Comparison of ENCODE assay signal across 16 mouse cellular contexts in genomic region chr16:52439600-52439999, GRCm38 (mm10).
"Had no signal": no experiment of that assay in that cellular context is flagged by ENCODE, and none has a peak within 500 bp of the region (broad histone marks: within the 10 kb centered on the region; RNA-seq: fewer than 3 reads in every experiment).

No protein-coding gene starts in this region.

- H3K36me3 ChIP-seq: limb, embryonic 15.5 days; midbrain, embryonic 10.5 days; midbrain, embryonic 15.5 days; neural tube, embryonic 13.5 days had no signal

- H3K4me2 ChIP-seq: limb, embryonic 15.5 days; midbrain, embryonic 15.5 days; neural tube, embryonic 13.5 days had no signal

- H3K4me1 ChIP-seq: limb, embryonic 15.5 days; midbrain, embryonic 10.5 days; midbrain, embryonic 15.5 days; neural tube, embryonic 13.5 days had no signal

- H3K9ac ChIP-seq: limb, embryonic 15.5 days; midbrain, embryonic 15.5 days; neural tube, embryonic 13.5 days had no signal

- H3K27ac ChIP-seq: hindbrain, postnatal 0 days; kidney, postnatal 0 days; limb, embryonic 15.5 days; midbrain, embryonic 10.5 days; midbrain, embryonic 15.5 days; neural tube, embryonic 13.5 days had no signal

- ATAC-seq: hindbrain, postnatal 0 days; midbrain, embryonic 15.5 days had no signal

- H3K27me3 ChIP-seq: limb, embryonic 15.5 days; midbrain, embryonic 15.5 days; neural tube, embryonic 13.5 days had no signal

- H3K9me3 ChIP-seq: limb, embryonic 15.5 days; midbrain, embryonic 10.5 days; midbrain, embryonic 15.5 days; neural tube, embryonic 13.5 days had no signal

- DNase-seq: kidney, adult 8-10 months; kidney, postnatal 36 days; layer of hippocampus, adult 9-11 months; layer of hippocampus, postnatal 36 days; lung, adult 18-20 months; lung, postnatal 4 days; retina, postnatal 1 day; right cerebral cortex, postnatal 4 days; thymus, adult 18-20 months; thymus, postnatal 14 days had no signal

- H3K4me3 ChIP-seq: limb, embryonic 15.5 days; midbrain, embryonic 10.5 days; midbrain, embryonic 15.5 days; neural tube, embryonic 13.5 days had no signal
